Mouse (Mus musculus): Measurements from ENCODE around the gene Dag1. TPM values are rescaled to one million over a fixed set of nuclear protein-coding genes. Genes with fewer than 3 reads are reported as not detected.

Dag1 gene
- polyA plus RNA-seq, 1 experiment, result 58.1 TPM

DNA sequence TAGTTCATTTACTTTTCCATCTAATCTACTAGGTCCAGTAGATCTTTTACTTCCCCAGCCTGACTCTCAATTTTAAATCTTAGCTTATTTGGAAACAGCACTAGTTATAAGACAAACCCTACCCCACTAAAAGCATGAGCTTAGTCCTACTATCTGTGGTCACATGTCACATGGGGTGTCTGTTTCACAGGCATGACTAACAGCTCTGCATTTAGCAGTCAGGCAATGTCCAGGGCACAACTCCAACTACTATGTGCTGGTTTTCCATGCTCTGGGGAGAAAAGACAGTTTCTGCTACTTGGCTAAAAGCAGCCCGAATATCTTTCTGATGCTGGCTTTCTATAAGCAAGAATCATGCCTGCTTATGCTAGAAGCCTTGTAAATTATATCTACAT is 43.4 kb downstream of the Dag1 start:
- TF ChIP-seq CTCF (IDR thresholded peaks at IDR 0.05; ENCODE audit: borderline replicate concordance, extremely low read depth, insufficient read depth, insufficient read length), result no peak
- no peak for TF ChIP-seq POLR2A (IDR thresholded peaks at IDR 0.05; ENCODE audit: borderline replicate concordance, extremely low read depth, insufficient read depth, insufficient read length, poor library complexity, severe bottlenecking)
- no peak for DNase-seq (ENCODE audit: low read depth)

DNA sequence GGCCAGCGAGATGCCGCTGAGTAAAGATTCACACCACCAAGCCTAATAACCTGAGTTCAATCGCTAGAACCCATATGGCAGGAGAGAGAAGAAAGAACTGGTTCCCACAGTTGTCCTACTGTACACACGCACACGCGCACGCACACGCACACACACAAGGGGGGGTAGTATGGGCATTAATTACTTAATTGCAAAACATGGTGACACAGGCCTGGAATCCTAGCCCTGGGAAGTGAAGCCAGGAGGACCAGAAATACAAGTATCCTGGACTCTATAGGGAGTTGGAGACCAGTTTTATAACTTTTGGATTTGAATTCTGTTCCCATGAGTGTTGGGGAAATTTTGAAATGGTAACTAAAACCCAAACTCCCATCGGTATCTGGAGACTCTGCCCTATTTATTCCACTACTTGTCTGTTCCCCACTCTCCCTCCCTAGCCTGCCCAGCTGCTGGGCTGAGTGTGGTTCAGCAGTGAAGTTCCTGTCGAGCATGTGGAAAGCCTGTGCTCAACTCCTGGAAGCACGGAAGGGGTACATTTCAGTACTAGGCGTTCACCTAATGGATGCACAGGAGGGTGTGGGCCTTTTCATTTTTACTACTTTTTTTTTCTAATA is 43.9 kb downstream of the Dag1 start:
- no peak for TF ChIP-seq CTCF (IDR thresholded peaks at IDR 0.05; ENCODE audit: borderline replicate concordance, extremely low read depth, insufficient read depth, insufficient read length)
- no peak for TF ChIP-seq POLR2A (IDR thresholded peaks at IDR 0.05; ENCODE audit: borderline replicate concordance, extremely low read depth, insufficient read depth, insufficient read length, poor library complexity, severe bottlenecking)
- DNase-seq (ENCODE audit: low read depth), result no peak

DNA sequence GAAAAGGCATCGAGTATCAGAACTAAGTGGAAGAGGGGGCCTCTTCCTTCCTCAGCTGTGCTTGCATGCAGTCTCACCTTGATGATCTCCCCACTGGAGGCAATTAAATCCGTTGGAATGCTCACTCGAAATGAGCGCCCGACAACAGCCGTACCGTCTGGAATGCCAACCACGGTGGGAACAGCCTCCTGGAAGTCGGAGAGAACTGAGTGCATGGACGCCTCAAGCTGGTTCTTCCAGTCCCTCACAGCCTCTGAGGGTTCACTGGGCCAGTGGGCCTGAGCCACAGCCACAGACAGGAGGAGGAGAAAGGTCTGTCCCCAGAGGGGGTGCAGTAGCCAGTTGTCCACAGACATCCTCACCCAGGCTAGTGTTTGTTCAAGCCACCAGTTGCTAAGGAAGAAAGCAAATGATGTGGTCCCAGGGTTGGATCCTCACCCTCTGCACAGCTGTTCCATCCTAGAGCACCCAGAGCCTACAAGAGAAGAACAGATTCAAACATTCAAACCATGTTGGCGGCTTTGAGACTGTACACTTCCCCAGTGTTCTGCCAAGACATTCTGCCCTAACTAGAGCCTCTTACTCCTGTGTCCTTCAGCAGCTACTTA is 45.7 kb downstream of the Dag1 start:
- no peak for TF ChIP-seq CTCF (IDR thresholded peaks at IDR 0.05; ENCODE audit: borderline replicate concordance, extremely low read depth, insufficient read depth, insufficient read length)
- TF ChIP-seq POLR2A (IDR thresholded peaks at IDR 0.05; ENCODE audit: borderline replicate concordance, extremely low read depth, insufficient read depth, insufficient read length, poor library complexity, severe bottlenecking), result no peak
- no peak for DNase-seq (ENCODE audit: low read depth)

DNA sequence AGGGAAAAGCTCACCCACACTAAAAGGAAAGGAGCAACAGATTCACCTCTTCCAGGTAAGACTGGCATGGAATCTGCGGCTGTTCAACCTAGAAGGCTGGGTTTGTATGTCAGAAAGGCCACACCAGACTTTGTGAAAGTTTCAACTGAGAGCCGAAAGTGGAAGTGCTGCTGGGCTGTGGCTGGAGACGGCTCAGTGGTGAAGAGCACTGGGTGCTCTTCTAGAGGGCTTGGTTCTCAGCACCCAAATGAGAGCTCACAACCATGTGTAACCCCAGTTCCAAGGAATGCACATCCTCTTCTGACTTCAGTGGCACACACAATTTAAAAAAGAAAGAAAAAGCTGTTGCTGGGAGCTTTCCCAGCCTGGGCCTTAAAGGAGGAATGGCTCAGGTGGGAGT is 46.4 kb downstream of the Dag1 start:
- TF ChIP-seq CTCF (IDR thresholded peaks at IDR 0.05; ENCODE audit: borderline replicate concordance, extremely low read depth, insufficient read depth, insufficient read length), result no peak
- no peak for TF ChIP-seq POLR2A (IDR thresholded peaks at IDR 0.05; ENCODE audit: borderline replicate concordance, extremely low read depth, insufficient read depth, insufficient read length, poor library complexity, severe bottlenecking)

DNA sequence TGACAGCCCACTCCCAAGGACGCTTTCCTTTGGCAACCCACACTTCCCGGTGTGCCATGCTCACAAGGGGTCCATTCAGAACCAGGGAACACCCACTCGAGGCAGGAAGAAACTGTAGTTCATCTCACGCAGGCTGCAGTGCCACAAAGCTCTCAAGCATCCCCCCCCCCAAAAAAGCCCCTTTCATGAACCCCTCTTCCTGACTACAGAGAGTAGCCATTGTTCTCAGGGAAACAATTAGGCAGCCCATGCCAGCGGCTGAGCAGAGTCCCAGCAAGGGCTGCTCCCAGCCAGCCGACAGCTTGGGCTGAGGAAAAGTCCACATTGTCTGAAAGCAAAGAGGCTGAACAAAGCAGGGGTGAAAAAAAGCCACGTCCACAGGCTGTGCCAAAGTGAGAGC is 50.7 kb downstream of the Dag1 start:
- peak; percentile 85 for DNase-seq (ENCODE audit: low read depth)
- no peak for TF ChIP-seq POLR2A (IDR thresholded peaks at IDR 0.05; ENCODE audit: borderline replicate concordance, extremely low read depth, insufficient read depth, insufficient read length, poor library complexity, severe bottlenecking)
- TF ChIP-seq CTCF (IDR thresholded peaks at IDR 0.05; ENCODE audit: borderline replicate concordance, extremely low read depth, insufficient read depth, insufficient read length), result no peak

More for the DNA sequence above, 46.4 kb downstream of the Dag1 start:
- no peak for DNase-seq (ENCODE audit: low read depth)

DNA sequence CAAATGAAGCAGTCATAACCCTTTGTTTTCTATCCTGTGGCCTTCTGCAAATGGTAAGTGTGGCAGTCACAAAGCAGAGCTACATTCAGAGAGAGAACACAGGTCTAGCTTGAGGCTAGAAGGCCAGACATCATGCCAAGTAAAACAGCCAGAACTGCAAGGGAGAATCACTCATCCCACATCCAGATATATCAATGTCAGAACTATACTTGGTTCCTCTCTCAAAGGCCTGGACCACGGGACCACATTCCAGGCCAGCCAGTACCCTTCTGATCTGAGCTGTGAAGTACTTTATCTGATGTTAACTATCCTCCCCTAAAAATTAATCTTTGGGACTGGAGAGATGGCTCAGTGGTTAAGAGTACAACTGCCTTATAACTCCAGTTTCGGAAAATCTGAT is 51.3 kb downstream of the Dag1 start:
- DNase-seq (ENCODE audit: low read depth), result no peak
- TF ChIP-seq CTCF (IDR thresholded peaks at IDR 0.05; ENCODE audit: borderline replicate concordance, extremely low read depth, insufficient read depth, insufficient read length) (no peak), POLR2A (IDR thresholded peaks at IDR 0.05; ENCODE audit: borderline replicate concordance, extremely low read depth, insufficient read depth, insufficient read length, poor library complexity, severe bottlenecking) (no peak)

DNA sequence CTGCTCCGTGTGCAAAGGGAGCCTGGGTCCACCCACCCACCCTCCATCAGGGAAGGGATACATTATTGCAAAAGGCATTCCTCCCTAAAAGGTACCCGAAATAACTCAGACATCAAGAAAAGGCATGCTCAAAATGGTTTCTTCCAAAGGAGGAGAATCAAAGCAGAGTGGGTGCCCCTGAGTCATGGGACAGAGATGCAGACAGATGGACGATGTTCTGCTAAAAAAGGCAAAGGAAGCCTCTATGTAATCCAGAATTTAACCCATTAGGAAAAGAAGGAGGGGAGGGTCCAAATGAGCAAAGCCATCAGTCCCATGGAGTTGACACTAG is 58.2 kb downstream of the Dag1 start:
- no peak for TF ChIP-seq POLR2A (IDR thresholded peaks at IDR 0.05; ENCODE audit: borderline replicate concordance, extremely low read depth, insufficient read depth, insufficient read length, poor library complexity, severe bottlenecking)
- no peak for TF ChIP-seq CTCF (IDR thresholded peaks at IDR 0.05; ENCODE audit: borderline replicate concordance, extremely low read depth, insufficient read depth, insufficient read length)
- DNase-seq (ENCODE audit: low read depth), result no peak

DNA sequence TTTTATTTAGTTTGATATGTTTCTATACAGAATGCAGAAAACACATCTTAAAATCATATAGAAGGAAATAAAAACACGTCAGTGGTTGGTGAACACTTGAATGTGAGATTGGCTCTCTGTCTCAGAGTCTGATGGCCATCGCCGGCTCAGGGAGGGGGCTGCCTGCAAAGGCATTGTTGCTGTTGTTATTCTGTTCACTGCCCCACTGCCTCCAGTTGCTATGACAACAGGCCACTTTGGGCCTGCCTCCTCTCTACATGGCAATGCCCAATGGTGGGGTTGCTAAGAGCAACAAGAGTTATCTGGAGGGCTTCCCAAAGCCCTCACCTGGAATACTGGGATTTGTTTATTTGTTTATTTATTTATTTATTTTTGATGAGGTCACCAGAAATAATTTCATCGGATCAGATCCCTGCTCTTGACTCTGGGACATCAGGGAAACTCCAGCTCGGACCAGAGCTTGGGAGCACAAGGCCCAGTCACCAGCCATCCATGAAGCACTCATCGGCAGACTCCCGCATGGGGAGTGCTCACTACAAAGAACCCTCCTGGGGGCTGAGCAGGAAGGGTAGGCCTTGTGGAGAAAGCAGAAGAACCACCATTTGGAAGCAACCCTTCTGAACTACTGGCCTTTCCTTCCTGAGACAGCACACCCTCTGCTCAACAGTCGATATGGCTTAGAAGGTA is 58.7 kb downstream of the Dag1 start:
- peak; percentile 86 for DNase-seq (ENCODE audit: low read depth)
- TF ChIP-seq CTCF (IDR thresholded peaks at IDR 0.05; ENCODE audit: borderline replicate concordance, extremely low read depth, insufficient read depth, insufficient read length) (no peak), POLR2A (IDR thresholded peaks at IDR 0.05; ENCODE audit: borderline replicate concordance, extremely low read depth, insufficient read depth, insufficient read length, poor library complexity, severe bottlenecking) (no peak)

DNA sequence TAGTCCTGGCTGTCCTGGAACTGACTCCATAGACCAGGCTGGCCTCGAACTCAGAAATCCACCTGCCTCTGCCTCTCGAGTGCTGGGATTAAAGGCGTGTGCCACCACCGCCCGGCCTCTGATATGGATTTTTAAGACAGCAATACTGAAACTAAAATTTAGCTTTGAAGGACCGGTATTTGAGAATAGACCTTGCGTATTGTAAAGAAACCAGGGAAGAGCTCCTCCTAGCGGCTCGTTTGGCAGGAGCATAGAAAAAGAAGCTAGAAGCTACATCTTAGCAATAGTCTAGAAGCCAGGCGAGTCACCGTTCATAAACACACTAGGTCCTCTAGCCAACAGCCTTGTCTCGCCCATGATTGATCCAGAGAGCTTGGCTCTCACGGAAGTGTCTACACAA is 60.7 kb downstream of the Dag1 start:
- DNase-seq (ENCODE audit: low read depth), result peak; percentile 82
- no peak for TF ChIP-seq POLR2A (IDR thresholded peaks at IDR 0.05; ENCODE audit: borderline replicate concordance, extremely low read depth, insufficient read depth, insufficient read length, poor library complexity, severe bottlenecking)
- TF ChIP-seq CTCF (IDR thresholded peaks at IDR 0.05; ENCODE audit: borderline replicate concordance, extremely low read depth, insufficient read depth, insufficient read length), result peak; percentile 60; the same call in 1 of the 2 replicates

DNA sequence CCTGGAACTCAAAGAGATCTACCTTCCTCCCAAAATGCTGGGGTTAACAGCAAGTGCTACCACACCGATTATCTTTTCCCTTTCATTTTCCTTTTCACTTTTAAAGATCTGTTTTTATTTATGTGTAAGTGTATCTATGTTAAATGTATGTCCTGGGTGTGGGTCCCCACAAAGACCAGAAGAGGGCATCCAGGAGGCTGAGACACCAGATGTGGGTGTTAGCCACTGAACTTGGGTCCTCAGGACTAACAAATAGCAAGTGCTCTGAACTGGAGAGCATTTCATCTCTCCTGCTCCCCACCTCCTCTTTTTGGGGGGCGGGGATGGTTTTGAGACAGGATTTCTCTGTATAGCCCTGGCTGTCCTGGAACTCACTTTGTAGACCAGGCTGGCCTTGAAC is 61.6 kb downstream of the Dag1 start:
- TF ChIP-seq CTCF (IDR thresholded peaks at IDR 0.05; ENCODE audit: borderline replicate concordance, extremely low read depth, insufficient read depth, insufficient read length), result no peak
- TF ChIP-seq POLR2A (IDR thresholded peaks at IDR 0.05; ENCODE audit: borderline replicate concordance, extremely low read depth, insufficient read depth, insufficient read length, poor library complexity, severe bottlenecking), result no peak

DNA sequence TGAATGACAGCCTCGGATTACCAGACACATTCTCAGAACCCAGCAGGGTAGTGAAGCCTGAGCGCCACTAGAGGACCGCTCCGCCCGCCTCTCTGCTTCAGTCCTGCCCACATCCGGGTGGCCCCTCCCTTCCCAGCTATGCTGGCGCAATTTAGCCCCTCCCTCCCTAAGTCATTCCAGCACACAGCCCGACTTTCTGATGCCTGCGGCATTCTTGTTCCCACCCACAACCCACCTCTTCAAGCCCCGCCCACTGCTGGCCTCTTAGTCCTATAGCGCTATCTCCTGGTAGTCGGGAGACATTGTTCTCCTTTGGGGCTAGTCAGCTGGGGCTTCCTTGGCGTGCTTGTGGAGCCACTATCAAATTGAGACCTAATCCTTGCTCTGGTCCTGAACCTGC is 62.6 kb downstream of the Dag1 start:
- TF ChIP-seq CTCF (IDR thresholded peaks at IDR 0.05; ENCODE audit: borderline replicate concordance, extremely low read depth, insufficient read depth, insufficient read length) (peak; percentile 60; the same call in 1 of the 2 replicates), POLR2A (IDR thresholded peaks at IDR 0.05; ENCODE audit: borderline replicate concordance, extremely low read depth, insufficient read depth, insufficient read length, poor library complexity, severe bottlenecking) (no peak)
- DNase-seq (ENCODE audit: low read depth), result peak; percentile 97

More for the DNA sequence above, 61.6 kb downstream of the Dag1 start:
- no peak for DNase-seq (ENCODE audit: low read depth)

DNA sequence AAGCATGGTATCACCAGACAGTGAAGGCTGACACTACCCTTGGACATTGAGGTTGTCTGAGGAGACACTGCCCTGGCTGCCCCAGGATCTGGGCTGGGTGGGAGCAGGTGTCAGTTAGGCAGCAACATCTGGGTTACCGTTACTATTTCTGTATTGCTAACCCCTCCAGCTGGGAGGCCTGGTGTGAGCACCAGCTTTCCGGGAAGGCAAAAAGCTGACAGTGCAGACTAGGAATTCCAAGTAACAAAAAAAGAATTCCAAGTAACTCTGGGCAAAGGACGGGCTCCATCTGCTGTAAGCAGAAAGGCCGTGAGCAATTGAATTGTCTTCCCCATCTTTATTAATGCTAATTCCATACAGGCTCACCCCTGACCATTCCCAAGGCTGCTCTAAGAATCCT is 65.1 kb downstream of the Dag1 start:
- no peak for DNase-seq (ENCODE audit: low read depth)
- TF ChIP-seq POLR2A (IDR thresholded peaks at IDR 0.05; ENCODE audit: borderline replicate concordance, extremely low read depth, insufficient read depth, insufficient read length, poor library complexity, severe bottlenecking) (no peak), CTCF (IDR thresholded peaks at IDR 0.05; ENCODE audit: borderline replicate concordance, extremely low read depth, insufficient read depth, insufficient read length) (no peak)

Data from brain, embryonic 14.5 days (tissue).